Mouse (Mus musculus): Measurements from ENCODE around the gene Josd1. TPM values are rescaled to one million over a fixed set of nuclear protein-coding genes. Genes with fewer than 3 reads are reported as not detected.

The Josd1 gene
- polyA plus RNA-seq, 1 experiment from 2014 or later, result 15.2 TPM

DNA sequence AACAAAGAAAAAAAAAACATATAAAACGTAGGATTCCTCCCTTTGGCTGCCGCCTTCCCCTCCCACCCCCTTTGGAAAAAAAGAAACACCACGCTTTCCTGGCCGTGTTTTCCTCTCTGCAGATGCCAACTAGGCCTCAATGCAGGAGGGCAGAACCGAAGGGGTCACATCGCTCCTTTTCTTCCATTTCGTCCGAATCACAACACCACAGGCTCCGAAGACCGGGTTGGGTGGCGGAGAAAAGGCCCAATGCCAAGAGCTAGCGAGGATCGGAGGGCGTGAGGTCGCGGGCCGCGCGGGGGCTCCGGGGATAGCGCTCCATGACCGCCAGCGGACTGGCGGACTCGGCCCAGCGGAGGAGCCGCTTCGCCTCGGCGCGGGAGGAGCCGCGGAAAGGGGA lies 544 bp downstream of the Josd1 start:
- Histone ChIP-seq H3K4me2 (peak overlapping the region; percentile 80), H3K4me3 (ENCODE audit: low read depth, low read length) (peak overlapping the region; percentile 86), H3K9me3 (ENCODE audit: low read depth, low read length) (no peaks in the 10 kb centered on the region), H3K36me3 (ENCODE audit: insufficient read depth) (peaks cover 3% of the 10 kb centered on the region; the same call in 1 of the 2 replicates), H3K27me3 (ENCODE audit: insufficient read depth, low read length) (no peaks in the 10 kb centered on the region), H3K4me1 (ENCODE audit: insufficient read depth) (peaks cover 29% of the 10 kb centered on the region), H3K27ac (ENCODE audit: low read depth) (peak overlapping the region; percentile 96), H3K9ac (peak overlapping the region; percentile 91)
- 0% methylated on average over 33 of the region's 33 CpGs for WGBS
- peak; percentile 56 for DNase-seq
- ATAC-seq (ENCODE audit: insufficient read depth), result no peak
- TF ChIP-seq CTCF (IDR thresholded peaks at IDR 0.05; ENCODE audit: low read depth), result no peak

DNA sequence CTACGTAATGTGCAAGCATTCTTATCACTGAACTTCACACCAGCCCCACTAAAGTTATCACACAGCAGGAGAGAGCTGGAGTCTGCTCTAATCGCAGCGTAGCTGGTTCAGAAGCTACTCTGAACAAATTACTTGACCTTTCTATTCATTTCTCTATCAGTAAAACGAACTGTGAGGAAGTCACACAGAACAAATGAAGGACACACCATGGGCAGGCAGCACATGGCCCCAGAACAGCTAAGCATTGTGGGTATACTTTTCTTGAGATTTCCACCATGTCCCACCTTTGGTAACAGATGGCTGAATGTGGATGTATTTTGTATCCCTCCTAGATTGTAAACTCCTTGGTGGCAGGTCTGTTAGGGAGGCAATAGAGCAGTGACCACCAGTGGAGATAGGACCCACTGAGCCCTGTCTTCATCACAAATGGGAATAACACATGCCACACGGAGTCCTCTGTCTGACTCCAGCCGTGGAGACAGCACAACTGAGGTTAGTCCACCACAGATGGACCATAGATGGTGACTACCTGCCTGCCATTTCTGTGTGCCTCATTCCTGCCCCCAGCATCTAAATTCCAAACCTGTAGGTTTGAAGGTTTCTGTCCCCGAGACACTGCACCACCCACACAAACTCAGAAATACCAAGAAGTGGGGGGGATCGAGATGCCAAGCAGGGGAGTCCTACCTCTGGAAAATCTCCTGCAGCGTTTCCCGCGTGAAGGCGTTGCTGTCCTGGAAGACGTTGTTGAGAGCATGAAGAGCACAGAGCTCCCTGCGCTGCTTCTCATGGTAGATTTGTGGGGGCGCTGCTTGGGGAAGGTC lies 1.5 kb downstream of the Josd1 start:
- H3K36me3 ChIP-seq (ENCODE audit: insufficient read depth), result peaks cover 7% of the 10 kb centered on the region; the same call in 1 of the 2 replicates
- H3K9ac ChIP-seq, result peak overlapping the region; percentile 91
- no peak for TF ChIP-seq CTCF (IDR thresholded peaks at IDR 0.05; ENCODE audit: low read depth)
- 7% methylated on average over 15 of the region's 15 CpGs for WGBS
- H3K27ac ChIP-seq (ENCODE audit: low read depth), result no peak overlapping the region; the same call in 1 of the 2 replicates
- no peaks in the 10 kb centered on the region for H3K27me3 ChIP-seq (ENCODE audit: insufficient read depth, low read length)
- no peak for ATAC-seq (ENCODE audit: insufficient read depth)
- H3K4me3 ChIP-seq (ENCODE audit: low read depth, low read length), result peak overlapping the region; percentile 86
- no peaks in the 10 kb centered on the region for H3K9me3 ChIP-seq (ENCODE audit: low read depth, low read length)
- peaks cover 23% of the 10 kb centered on the region for H3K4me1 ChIP-seq (ENCODE audit: insufficient read depth)
- H3K4me2 ChIP-seq, result peak overlapping the region; percentile 80
- DNase-seq, result no peak

DNA sequence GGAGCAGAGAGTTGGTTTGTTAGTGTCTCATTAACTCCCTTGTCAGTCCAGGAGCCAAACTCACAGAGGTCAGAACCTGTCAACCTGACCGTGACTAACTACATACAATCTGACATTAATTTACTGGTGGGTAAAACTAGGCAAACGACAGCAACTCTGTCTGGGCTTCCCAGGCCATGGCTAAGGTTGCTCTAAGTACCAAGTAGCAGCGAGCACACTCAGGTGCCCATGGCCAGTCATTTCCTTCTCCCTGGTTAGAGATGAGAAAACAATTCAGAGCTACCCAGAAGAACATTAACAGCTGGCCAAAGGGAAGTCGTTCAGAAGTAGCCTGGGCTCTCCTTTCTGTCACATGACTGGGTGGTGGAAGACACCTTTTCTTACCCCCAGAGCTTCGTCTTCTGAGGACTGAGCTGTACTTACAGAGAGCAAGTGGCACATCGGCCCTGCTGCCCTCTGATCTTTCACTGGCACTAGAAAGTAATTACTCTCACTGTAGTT lies 2.5 kb downstream of the Josd1 start:
- no peak for TF ChIP-seq CTCF (IDR thresholded peaks at IDR 0.05; ENCODE audit: low read depth)
- Histone ChIP-seq H3K9me3 (ENCODE audit: low read depth, low read length) (no peaks in the 10 kb centered on the region), H3K27ac (ENCODE audit: low read depth) (no peak overlapping the region), H3K27me3 (ENCODE audit: insufficient read depth, low read length) (no peaks in the 10 kb centered on the region), H3K36me3 (ENCODE audit: insufficient read depth) (peaks cover 7% of the 10 kb centered on the region; the same call in 1 of the 2 replicates), H3K4me2 (peak overlapping the region; percentile 80), H3K4me1 (ENCODE audit: insufficient read depth) (peaks cover 23% of the 10 kb centered on the region), H3K9ac (peak overlapping the region; percentile 91), H3K4me3 (ENCODE audit: low read depth, low read length) (peak overlapping the region; percentile 86)
- ATAC-seq (ENCODE audit: insufficient read depth), result no peak
- 25% methylated on average over 6 of the region's 6 CpGs for WGBS
- no peak for DNase-seq

GRCm38 (mm10) chr15:79684616-79685015 lies 3.1 kb downstream of the Josd1 start:
- Histone ChIP-seq H3K9ac (peak overlapping the region; percentile 91), H3K4me1 (ENCODE audit: insufficient read depth) (peaks cover 18% of the 10 kb centered on the region), H3K27ac (ENCODE audit: low read depth) (no peak overlapping the region), H3K4me2 (peak overlapping the region; percentile 80), H3K36me3 (ENCODE audit: insufficient read depth) (peaks cover 9% of the 10 kb centered on the region; the same call in 1 of the 2 replicates), H3K4me3 (ENCODE audit: low read depth, low read length) (peak overlapping the region; percentile 86), H3K27me3 (ENCODE audit: insufficient read depth, low read length) (no peaks in the 10 kb centered on the region), H3K9me3 (ENCODE audit: low read depth, low read length) (no peaks in the 10 kb centered on the region)
- DNase-seq, result no peak
- ATAC-seq (ENCODE audit: insufficient read depth), result no peak
- no peak for TF ChIP-seq CTCF (IDR thresholded peaks at IDR 0.05; ENCODE audit: low read depth)
- WGBS, result 82% methylated on average over 6 of the region's 6 CpGs

DNA sequence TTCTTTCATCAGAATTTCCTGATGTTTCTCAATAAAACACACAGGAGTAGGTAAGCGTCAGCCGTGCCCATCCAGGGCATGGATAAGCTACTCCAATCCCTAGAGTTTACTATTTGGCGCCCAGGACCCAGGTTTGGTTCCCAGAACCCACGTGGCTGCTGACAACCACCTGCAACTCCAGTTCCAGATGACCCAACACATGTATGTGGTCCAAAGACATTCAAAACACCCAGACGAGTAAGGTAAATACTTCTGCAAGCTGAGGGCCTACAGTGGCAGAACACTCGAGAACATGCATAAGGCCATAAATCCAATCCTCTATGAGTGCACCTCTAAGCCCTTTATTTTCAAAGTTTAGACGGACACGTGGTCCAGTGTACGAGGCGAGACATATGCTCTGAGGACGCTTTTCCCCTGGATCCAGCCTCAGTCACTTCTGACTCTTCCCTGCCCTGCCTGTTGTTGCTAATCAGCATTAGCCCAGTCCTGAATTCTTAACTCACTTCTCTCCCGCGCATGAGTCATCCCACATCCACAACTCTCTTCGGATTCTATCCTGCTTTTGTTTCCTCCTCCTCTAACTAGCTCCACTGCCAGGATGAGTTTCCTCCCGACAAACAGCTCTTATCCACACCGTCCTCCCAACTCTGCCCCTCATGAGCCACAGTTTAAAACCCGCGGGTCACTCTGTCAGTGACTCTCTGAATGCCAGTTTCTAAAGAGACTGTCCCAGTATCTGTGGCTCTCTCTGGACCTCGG lies 3.8 kb downstream of the Josd1 start:
- TF ChIP-seq CTCF (IDR thresholded peaks at IDR 0.05; ENCODE audit: low read depth), result no peak
- peak overlapping the region; percentile 91 for H3K9ac ChIP-seq
- ATAC-seq (ENCODE audit: insufficient read depth) (no peak), DNase-seq (no peak)
- no peak overlapping the region for H3K27ac ChIP-seq (ENCODE audit: low read depth)
- peak overlapping the region; percentile 86; the same call in 1 of the 2 replicates for H3K4me3 ChIP-seq (ENCODE audit: low read depth, low read length)
- 63% methylated on average over 19 of the region's 19 CpGs for WGBS
- H3K9me3 ChIP-seq (ENCODE audit: low read depth, low read length), result no peaks in the 10 kb centered on the region
- peak overlapping the region; percentile 80 for H3K4me2 ChIP-seq
- H3K36me3 ChIP-seq (ENCODE audit: insufficient read depth), result peaks cover 13% of the 10 kb centered on the region; the same call in 1 of the 2 replicates
- no peaks in the 10 kb centered on the region for H3K27me3 ChIP-seq (ENCODE audit: insufficient read depth, low read length)
- peaks cover 17% of the 10 kb centered on the region for H3K4me1 ChIP-seq (ENCODE audit: insufficient read depth)

DNA sequence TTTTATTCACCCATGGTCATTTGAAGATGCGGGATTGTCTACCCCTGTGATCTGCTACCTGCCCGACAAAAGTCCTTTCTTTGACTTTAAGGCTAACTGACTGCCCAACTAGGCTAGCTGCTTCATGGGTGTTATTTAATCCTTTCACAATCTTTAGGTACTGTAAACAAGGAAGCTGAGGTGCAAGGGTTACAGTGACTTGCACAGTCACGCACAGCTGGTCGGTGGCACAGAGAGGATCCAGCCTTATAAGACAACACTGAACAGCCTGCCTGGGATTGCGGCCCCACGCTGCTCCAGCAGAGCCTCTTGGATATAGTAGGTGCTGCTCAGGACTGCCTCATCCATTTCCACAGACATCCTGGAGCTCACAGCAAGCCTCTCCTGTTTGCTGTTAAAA lies 4.6 kb downstream of the Josd1 start:
- H3K4me1 ChIP-seq (ENCODE audit: insufficient read depth), result peaks cover 17% of the 10 kb centered on the region
- no peak for TF ChIP-seq CTCF (IDR thresholded peaks at IDR 0.05; ENCODE audit: low read depth)
- H3K4me2 ChIP-seq, result no peak overlapping the region
- no peak overlapping the region for H3K27ac ChIP-seq (ENCODE audit: low read depth)
- H3K36me3 ChIP-seq (ENCODE audit: insufficient read depth), result peaks cover 13% of the 10 kb centered on the region; the same call in 1 of the 2 replicates
- ATAC-seq (ENCODE audit: insufficient read depth) (no peak), DNase-seq (no peak)
- H3K4me3 ChIP-seq (ENCODE audit: low read depth, low read length), result no peak overlapping the region
- H3K27me3 ChIP-seq (ENCODE audit: insufficient read depth, low read length), result no peaks in the 10 kb centered on the region
- H3K9ac ChIP-seq, result no peak overlapping the region
- WGBS, result 78% methylated on average over 6 of the region's 6 CpGs
- H3K9me3 ChIP-seq (ENCODE audit: low read depth, low read length), result no peaks in the 10 kb centered on the region

- peaks cover 17% of the 10 kb centered on the region for H3K4me1 ChIP-seq (ENCODE audit: insufficient read depth)
- peaks cover 19% of the 10 kb centered on the region; the same call in 1 of the 2 replicates for H3K36me3 ChIP-seq (ENCODE audit: insufficient read depth)
- no peak overlapping the region for H3K4me3 ChIP-seq (ENCODE audit: low read depth, low read length)
- H3K9ac ChIP-seq, result no peak overlapping the region
- TF ChIP-seq CTCF (IDR thresholded peaks at IDR 0.05; ENCODE audit: low read depth), result no peak
- WGBS, result 80% methylated on average over 4 of the region's 4 CpGs
- no peak for ATAC-seq (ENCODE audit: insufficient read depth)
- H3K27ac ChIP-seq (ENCODE audit: low read depth), result no peak overlapping the region
- H3K27me3 ChIP-seq (ENCODE audit: insufficient read depth, low read length), result no peaks in the 10 kb centered on the region
- no peaks in the 10 kb centered on the region for H3K9me3 ChIP-seq (ENCODE audit: low read depth, low read length)
- no peak for DNase-seq
- no peak overlapping the region for H3K4me2 ChIP-seq
These were observed 5.7 kb downstream of the Josd1 start for GRCm38 (mm10) chr15:79681973-79682372.
